Mouse (Mus musculus): ENCODE data around the gene 4933405L10Rik. TPM values are rescaled to one million over a fixed set of nuclear protein-coding genes. Genes with fewer than 3 reads are reported as not detected.

4933405L10Rik gene
- polyA plus RNA-seq, 1 experiment from 2014 or later = 0.15 TPM

DNA sequence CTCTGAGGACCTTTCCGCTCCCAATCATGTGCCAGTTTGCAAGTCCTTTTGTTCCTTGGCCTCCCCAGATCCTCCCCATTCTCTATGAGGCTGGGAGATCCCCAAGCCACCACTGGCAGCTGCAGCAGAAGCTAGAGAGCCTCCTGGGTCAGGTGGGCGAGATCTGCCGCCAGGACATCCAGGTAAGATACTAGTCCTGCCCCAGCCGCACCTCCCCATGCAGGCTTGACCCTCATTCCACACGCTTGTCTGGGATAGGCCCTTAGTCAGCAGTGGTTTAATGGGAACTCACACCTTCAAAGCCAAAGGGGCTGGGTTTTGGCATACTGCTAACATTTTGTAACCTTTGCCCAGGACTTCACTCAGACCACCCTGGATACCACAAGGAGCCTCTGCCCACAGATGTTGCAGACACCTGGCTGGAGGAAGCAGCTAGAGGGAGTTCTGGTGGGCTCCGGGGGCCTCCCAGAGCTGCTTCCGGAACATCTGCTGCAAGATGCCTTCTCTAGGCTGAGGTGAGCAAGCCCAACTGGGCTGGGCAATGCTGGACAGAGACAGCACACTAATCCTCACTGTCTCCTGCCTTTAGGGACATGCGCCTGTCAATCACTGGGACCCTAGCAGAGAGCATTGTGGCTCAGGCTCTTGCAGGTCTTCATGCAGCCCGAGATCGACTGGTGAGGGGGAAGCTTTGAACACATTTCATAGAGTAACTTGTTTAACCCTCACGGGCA is 14.8 kb upstream of the 4933405L10Rik start:
- Histone ChIP-seq H3K9me3 (no peaks in the 10 kb centered on the region), H3K9ac (replicated peaks) (no peak overlapping the region), H3K27me3 (no peaks in the 10 kb centered on the region), H3K27ac (replicated peaks) (no peak overlapping the region), H3K4me3 (no peak overlapping the region), H3K4me2 (replicated peaks) (no peak overlapping the region), H3K4me1 (peaks cover 16% of the 10 kb centered on the region), H3K36me3 (peaks cover 17% of the 10 kb centered on the region)
- 94% methylated on average over 11 of the region's 11 CpGs for WGBS
- ATAC-seq (replicated peaks) = no peak

DNA sequence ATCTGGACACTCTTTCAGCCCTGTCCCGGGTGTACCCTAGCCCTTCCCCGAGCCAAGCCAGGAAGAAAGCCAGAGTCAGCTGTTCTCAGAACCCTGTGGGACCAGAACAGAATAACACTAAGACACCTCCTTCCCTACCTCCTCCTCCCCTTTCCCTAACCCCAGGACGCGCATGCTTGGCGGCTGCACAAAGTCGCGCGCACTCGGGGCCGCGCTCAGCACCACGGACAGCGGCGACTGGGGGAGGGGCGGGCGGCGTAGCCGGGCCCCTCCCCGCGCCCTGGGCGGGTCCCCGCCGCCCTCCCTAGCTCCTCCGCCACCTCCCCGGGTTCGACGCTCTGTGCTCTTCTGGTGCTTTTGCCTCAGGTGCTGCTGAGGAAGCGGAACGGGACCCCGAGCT is 13.8 kb upstream of the 4933405L10Rik start:
- Histone ChIP-seq H3K36me3 (peaks cover 28% of the 10 kb centered on the region), H3K9me3 (no peaks in the 10 kb centered on the region), H3K4me3 (peak overlapping the region; percentile 56), H3K27ac (replicated peaks) (peak overlapping the region; percentile 75), H3K9ac (replicated peaks) (peak overlapping the region; percentile 64), H3K4me1 (peaks cover 16% of the 10 kb centered on the region), H3K27me3 (no peaks in the 10 kb centered on the region), H3K4me2 (replicated peaks) (peak overlapping the region; percentile 61)
- peak; percentile 71 for ATAC-seq (replicated peaks)
- 3% methylated on average over 24 of the region's 30 CpGs for WGBS

GRCm38 (mm10) chr8:105694051-105694799 is 13.2 kb upstream of the 4933405L10Rik start:
- H3K27me3 ChIP-seq = no peaks in the 10 kb centered on the region
- no peaks in the 10 kb centered on the region for H3K9me3 ChIP-seq
- H3K36me3 ChIP-seq = peaks cover 29% of the 10 kb centered on the region
- peak overlapping the region; percentile 56 for H3K4me3 ChIP-seq
- H3K27ac ChIP-seq (replicated peaks) = peak overlapping the region; percentile 75
- peak; percentile 42 for ATAC-seq (replicated peaks)
- H3K4me2 ChIP-seq (replicated peaks) = peak overlapping the region; percentile 61
- peaks cover 16% of the 10 kb centered on the region for H3K4me1 ChIP-seq
- 8% methylated on average over 40 of the region's 40 CpGs for WGBS
- H3K9ac ChIP-seq (replicated peaks) = peak overlapping the region; percentile 64

- ATAC-seq (replicated peaks) = no peak
- H3K9ac ChIP-seq (replicated peaks) = peak overlapping the region; percentile 64
- 83% methylated on average over 30 of the region's 30 CpGs for WGBS
- peak overlapping the region; percentile 61 for H3K4me2 ChIP-seq (replicated peaks)
- H3K4me3 ChIP-seq = peak overlapping the region; percentile 56
- H3K27ac ChIP-seq (replicated peaks) = no peak overlapping the region
- peaks cover 29% of the 10 kb centered on the region for H3K36me3 ChIP-seq
- H3K27me3 ChIP-seq = no peaks in the 10 kb centered on the region
- no peaks in the 10 kb centered on the region for H3K9me3 ChIP-seq
- peaks cover 25% of the 10 kb centered on the region for H3K4me1 ChIP-seq
Measured at GRCm38 (mm10) chr8:105695080-105695780, 12.2 kb upstream of the 4933405L10Rik start.

DNA sequence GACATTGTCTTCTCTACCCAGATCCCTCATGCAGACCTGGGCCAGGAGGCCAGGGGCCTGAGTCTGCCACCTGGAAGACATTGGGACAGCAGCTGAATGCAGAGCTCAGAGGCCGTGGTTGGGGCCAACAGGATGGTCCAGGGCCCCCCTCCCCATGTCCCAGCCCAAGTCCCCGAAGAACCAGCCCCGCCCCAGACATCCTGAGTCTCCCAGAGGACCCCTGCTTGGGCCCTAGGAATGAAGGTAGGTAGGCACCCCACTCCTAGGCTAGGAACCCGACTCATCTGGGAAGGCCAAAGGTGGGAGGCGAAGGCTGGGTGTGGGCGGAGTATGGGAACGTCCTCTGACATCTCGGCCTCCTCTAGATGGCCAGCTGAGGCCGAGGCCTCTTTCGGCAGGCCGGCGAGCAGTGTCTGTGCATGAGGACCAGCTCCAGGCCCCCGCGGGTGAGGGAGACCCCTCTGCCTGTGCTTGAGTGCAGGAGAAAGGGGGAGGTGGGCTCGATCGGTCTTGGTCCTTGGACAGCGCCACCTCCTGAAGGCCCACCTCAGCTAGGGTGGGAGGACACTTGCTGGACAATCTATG is 10.2 kb upstream of the 4933405L10Rik start:
- peaks cover 29% of the 10 kb centered on the region for H3K36me3 ChIP-seq
- H3K27me3 ChIP-seq = no peaks in the 10 kb centered on the region
- no peak for ATAC-seq (replicated peaks)
- no peak overlapping the region for H3K27ac ChIP-seq (replicated peaks)
- H3K4me1 ChIP-seq = peaks cover 35% of the 10 kb centered on the region
- H3K4me3 ChIP-seq = no peak overlapping the region
- no peaks in the 10 kb centered on the region for H3K9me3 ChIP-seq
- H3K4me2 ChIP-seq (replicated peaks) = no peak overlapping the region
- WGBS = 92% methylated on average over 17 of the region's 17 CpGs
- H3K9ac ChIP-seq (replicated peaks) = no peak overlapping the region

- Histone ChIP-seq H3K27me3 (no peaks in the 10 kb centered on the region), H3K4me3 (no peak overlapping the region)
Measured at GRCm38 (mm10) chr8:105698734-105699133, 8.7 kb upstream of the 4933405L10Rik start.

GRCm38 (mm10) chr8:105699488-105700215 is 7.8 kb upstream of the 4933405L10Rik start:
- Histone ChIP-seq H3K27me3 (no peaks in the 10 kb centered on the region), H3K9ac (replicated peaks) (peak overlapping the region; percentile 60; the same call in 1 of the 2 replicates), H3K36me3 (peaks cover 38% of the 10 kb centered on the region), H3K9me3 (no peaks in the 10 kb centered on the region), H3K4me3 (peak overlapping the region; percentile 58), H3K27ac (replicated peaks) (no peak overlapping the region), H3K4me2 (replicated peaks) (peak overlapping the region; percentile 96), H3K4me1 (peaks cover 31% of the 10 kb centered on the region)
- ATAC-seq (replicated peaks) = no peak
- WGBS = 93% methylated on average over 11 of the region's 11 CpGs

More at GRCm38 (mm10) chr8:105698734-105699133, 8.7 kb upstream of the 4933405L10Rik start:
- ATAC-seq (replicated peaks) = no peak
- peaks cover 38% of the 10 kb centered on the region for H3K4me1 ChIP-seq
- no peaks in the 10 kb centered on the region for H3K9me3 ChIP-seq
- H3K27ac ChIP-seq (replicated peaks) = no peak overlapping the region
- no peak overlapping the region for H3K9ac ChIP-seq (replicated peaks)
- 89% methylated on average over 5 of the region's 5 CpGs for WGBS
- peaks cover 36% of the 10 kb centered on the region for H3K36me3 ChIP-seq
- H3K4me2 ChIP-seq (replicated peaks) = no peak overlapping the region

DNA sequence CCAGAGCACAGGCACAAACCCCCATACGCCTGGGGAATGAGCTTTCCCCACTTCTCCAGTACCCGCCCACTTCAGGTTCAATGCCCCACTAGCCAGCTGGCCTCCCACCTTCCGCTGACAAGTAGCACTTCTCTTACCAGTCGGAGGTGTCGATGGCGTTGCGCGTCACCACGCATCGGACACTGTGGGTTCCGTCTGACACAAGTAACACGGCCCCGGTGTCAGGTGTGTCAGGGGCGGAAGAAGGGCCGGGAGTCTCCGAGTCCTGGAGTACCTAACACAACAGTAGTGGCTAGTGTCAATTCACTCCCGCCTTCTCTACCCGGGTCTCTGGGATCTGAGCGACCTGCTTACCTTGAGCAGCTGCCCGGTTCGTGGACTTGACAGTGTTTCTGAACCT is 6.9 kb upstream of the 4933405L10Rik start:
- Histone ChIP-seq H3K4me1 (peaks cover 22% of the 10 kb centered on the region), H3K4me3 (peak overlapping the region; percentile 58), H3K36me3 (peaks cover 38% of the 10 kb centered on the region), H3K27me3 (no peaks in the 10 kb centered on the region), H3K9me3 (no peaks in the 10 kb centered on the region), H3K4me2 (replicated peaks) (peak overlapping the region; percentile 96), H3K27ac (replicated peaks) (peak overlapping the region; percentile 95), H3K9ac (replicated peaks) (peak overlapping the region; percentile 60)
- ATAC-seq (replicated peaks) = peak; percentile 44
- under 1% methylated on average over 21 of the region's 21 CpGs for WGBS

GRCm38 (mm10) chr8:105700966-105701824 is 6.3 kb upstream of the 4933405L10Rik start, which contains the start of the genes Acd and Pard6a:
TSS of gene Acd (minus strand) at chr8:105701102.
TSS of gene Pard6a (plus strand) at chr8:105701148.
- no peaks in the 10 kb centered on the region for H3K9me3 ChIP-seq
- H3K9ac ChIP-seq (replicated peaks) = peak within 1 kb of the TSS; percentile 61
- H3K27me3 ChIP-seq = no peaks in the 10 kb centered on the region
- H3K36me3 ChIP-seq = peaks cover 35% of the 10 kb centered on the region
- peak within 1 kb of the TSS; percentile 58 for H3K4me3 ChIP-seq
- H3K27ac ChIP-seq (replicated peaks) = peak within 1 kb of the TSS; percentile 95
- peaks cover 22% of the 10 kb centered on the region for H3K4me1 ChIP-seq
- H3K4me2 ChIP-seq (replicated peaks) = peak within 1 kb of the TSS; percentile 96
- ATAC-seq (replicated peaks) = peak; percentile 73
- WGBS = under 1% methylated on average over 60 of the region's 60 CpGs

DNA sequence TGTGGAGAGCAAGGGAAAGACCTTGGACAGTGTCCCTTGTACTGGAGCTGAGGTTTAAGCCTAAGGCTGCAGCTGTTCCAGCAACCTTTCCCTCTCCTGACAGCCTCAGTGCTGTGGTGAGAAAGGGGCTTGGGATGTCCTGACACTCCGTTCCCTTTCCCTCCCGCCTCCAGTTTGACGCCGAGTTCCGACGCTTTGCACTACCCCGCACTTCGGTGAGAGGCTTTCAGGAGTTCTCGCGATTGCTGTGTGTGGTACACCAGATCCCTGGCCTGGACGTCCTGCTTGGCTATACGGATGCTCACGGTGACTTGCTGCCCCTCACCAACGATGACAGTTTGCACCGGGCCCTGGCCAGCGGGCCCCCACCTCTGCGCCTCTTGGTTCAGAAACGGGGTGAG is 5.5 kb upstream of the 4933405L10Rik start:
- H3K4me2 ChIP-seq (replicated peaks) = peak overlapping the region; percentile 96
- 29% methylated on average over 18 of the region's 18 CpGs for WGBS
- H3K4me1 ChIP-seq = peaks cover 30% of the 10 kb centered on the region
- peak; percentile 26 for ATAC-seq (replicated peaks)
- peak overlapping the region; percentile 95 for H3K27ac ChIP-seq (replicated peaks)
- H3K4me3 ChIP-seq = peak overlapping the region; percentile 58
- no peaks in the 10 kb centered on the region for H3K27me3 ChIP-seq
- no peaks in the 10 kb centered on the region for H3K9me3 ChIP-seq
- H3K9ac ChIP-seq (replicated peaks) = peak overlapping the region; percentile 61
- peaks cover 27% of the 10 kb centered on the region for H3K36me3 ChIP-seq
